Mouse (Mus musculus): Measurements from ENCODE around the gene Lgi1.
A peak's percentile ranks its signal among the peaks of the same experiment; 100 is the strongest.

GRCm38 (mm10) chr19:38263829-38264504 lies 369 bp upstream of the Lgi1 start:
- TF ChIP-seq POLR2A (IDR thresholded peaks at IDR 0.05; ENCODE audit: low read depth, low read length) (no peak), CTCF (conservative IDR thresholded peaks at IDR 0.05; ENCODE audit: insufficient read depth, insufficient read length, low read depth, low read length) (0 out of 2 replicates have a peak, but pooled peaks have one; percentile 32)
